Mouse (Mus musculus) embryonic fibroblast, embryonic 13.5 days (primary cell): Measurements from ENCODE around the gene Edem1.

Experiments used
- CTCF ChIP-seq: IDR thresholded peaks from 2 replicates; pipeline ENCODE4 v1.5.1; 2011; ENCODE audit warnings: mild to moderate bottlenecking, control low read depth, low read length, moderate library complexity, borderline replicate concordance; ENCODE audit not compliant: insufficient read depth
- POLR2A ChIP-seq: IDR thresholded peaks from 2 replicates; pipeline ENCODE4 v1.6.1; 2011; ENCODE audit warnings: low read depth, mild to moderate bottlenecking, control low read depth, low read length, moderate library complexity

DNA sequence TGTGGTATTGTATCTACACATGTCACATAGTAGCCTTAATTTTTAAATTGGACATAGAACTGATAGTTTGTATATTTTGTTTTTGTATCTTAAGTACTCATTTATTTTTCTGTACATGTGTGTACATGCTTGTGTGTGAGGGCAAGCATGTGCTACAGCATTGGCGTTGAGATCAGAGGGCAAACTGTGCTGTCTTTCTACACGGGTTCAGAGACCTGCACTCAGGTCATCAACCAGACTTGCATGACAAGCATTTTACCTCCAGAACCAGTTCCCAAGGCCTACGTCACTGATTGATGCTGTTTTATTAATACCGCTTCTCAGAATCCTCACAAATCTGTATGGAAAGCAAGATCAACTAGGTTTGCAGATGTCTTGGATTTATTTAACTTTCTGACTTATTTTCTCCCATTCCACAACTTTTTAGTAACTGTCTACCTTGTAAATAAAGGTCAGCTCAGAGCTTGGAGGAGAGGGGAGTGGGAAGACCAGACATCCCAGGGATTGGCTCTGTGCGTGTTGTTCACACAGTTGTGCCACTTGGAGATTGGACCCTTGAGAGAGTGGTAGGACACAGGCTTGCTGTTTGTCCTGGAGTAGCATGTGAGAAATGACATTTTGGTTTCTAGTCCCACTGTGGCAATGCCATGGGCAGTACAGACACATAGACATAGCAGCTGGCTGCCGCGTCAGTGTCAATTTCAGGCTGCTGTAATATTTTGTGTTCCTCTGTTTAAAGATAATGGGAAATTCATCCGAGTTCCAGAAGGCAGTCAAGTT, 12.6 kb downstream of the Edem1 start:
- TF ChIP-seq POLR2A = no peak
- no peak for TF ChIP-seq CTCF
